Mouse (Mus musculus) kidney, embryonic 14.5 days (tissue): Measurements from ENCODE around the gene Fez1. TPM values are rescaled to one million over a fixed set of nuclear protein-coding genes. Genes with fewer than 3 reads are reported as not detected.

Source experiments
- ATAC-seq: fragments of 200-750 bp; cut with Nextera tagmentation; 2 replicates; pipeline ENCODE4 v1.8.0; 2017; ENCODE audit warnings: moderate number of reproducible peaks, mild to moderate bottlenecking, moderate TSS enrichment, moderate library complexity; ENCODE audit not compliant: low FRiP score, low TSS enrichment
- H3K27ac ChIP-seq: fragments of 300-500 bp; sonication (generic); 2 replicates; pipeline ENCODE4 v1.5.1; 2014; ENCODE audit warnings: low read depth, mild to moderate bottlenecking, low read length, moderate library complexity, mixed read lengths
- H3K27me3 ChIP-seq: fragments of 300-500 bp; sonication (generic); 2 replicates; pipeline ENCODE4 v1.6.1; 2014; ENCODE audit warnings: mild to moderate bottlenecking, low read length; ENCODE audit not compliant: control insufficient read depth, insufficient read depth
- H3K36me3 ChIP-seq: fragments of 300-500 bp; sonication (generic); 2 replicates; pipeline ENCODE4 v1.6.1; 2014; ENCODE audit warnings: low read length, mixed read lengths; ENCODE audit not compliant: control insufficient read depth, insufficient read depth
- H3K4me1 ChIP-seq: fragments of 300-500 bp; sonication (generic); 2 replicates; pipeline ENCODE4 v1.6.1; 2014; ENCODE audit warnings: low read length, mixed read lengths; ENCODE audit not compliant: control insufficient read depth, insufficient read depth
- H3K4me2 ChIP-seq: fragments of 300-500 bp; sonication (generic); replicated peaks from 2 replicates; pipeline ENCODE4 v1.6.1; 2014; ENCODE audit warnings: low read depth, mild to moderate bottlenecking, low read length
- H3K4me3 ChIP-seq: fragments of 300-500 bp; sonication (generic); 2 replicates; pipeline ENCODE4 v1.5.1; 2014; ENCODE audit warnings: mild to moderate bottlenecking, low read length
- H3K9ac ChIP-seq: fragments of 300-500 bp; sonication (generic); 2 replicates; pipeline ENCODE4 v1.6.1; 2014; ENCODE audit warnings: low read depth, mild to moderate bottlenecking, low read length, moderate library complexity
- H3K9me3 ChIP-seq: fragments of 300-500 bp; sonication (generic); 2 replicates; pipeline ENCODE4 v1.6.1; 2016; ENCODE audit warnings: low read length; ENCODE audit not compliant: control insufficient read depth
- WGBS: fragments of 180-500 bp; shearing (Covaris S2); extraction: QIAGEN DNeasy Blood & Tissue Kit; methylation state at CpG from one replicate; pipeline ENCODE4 v1.1.7; 2014; 5-methylcytosine and 5-hydroxymethylcytosine counted together
- polyA plus RNA-seq: library from polyadenylated mRNA; unstranded; fragments of >200 nt; fragmentation: Nextera tagmentation; extraction: Ambion mirVana; gene quantifications from 2 replicates; pipeline ENCODE4 v1.2.1, GENCODE M21; 2014

Fez1 gene
- polyA plus RNA-seq, 1 experiment from 2014 or later, result 5.4 TPM

DNA sequence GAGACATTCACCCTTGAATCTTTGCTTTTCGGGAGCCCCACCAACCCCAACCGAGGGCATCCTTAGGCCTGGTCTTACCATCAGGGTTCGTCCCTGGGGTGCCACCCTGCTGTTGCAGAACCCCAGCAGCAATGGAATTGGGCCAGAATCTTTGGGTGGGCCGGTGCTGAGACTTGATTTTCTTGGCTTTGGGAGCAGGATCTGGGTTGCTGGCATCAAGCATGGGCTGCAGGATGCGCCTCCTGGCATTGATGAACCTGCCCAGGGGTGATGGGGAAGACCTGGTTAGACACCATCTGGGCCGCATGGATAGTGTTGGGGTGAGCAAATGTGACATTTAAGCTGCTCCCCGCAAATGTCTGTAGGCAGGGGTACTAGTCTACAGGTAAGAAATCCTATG, 72.6 kb downstream of the Fez1 start:
- Histone ChIP-seq H3K27me3 (no peaks in the 10 kb centered on the region), H3K27ac (no peak overlapping the region), H3K9ac (no peak overlapping the region), H3K4me3 (no peak overlapping the region), H3K4me1 (no peaks in the 10 kb centered on the region), H3K4me2 (no peak overlapping the region), H3K9me3 (no peaks in the 10 kb centered on the region), H3K36me3 (no peaks in the 10 kb centered on the region)
- 91% methylated on average over 7 of the region's 7 CpGs for WGBS
- ATAC-seq, result no peak

DNA sequence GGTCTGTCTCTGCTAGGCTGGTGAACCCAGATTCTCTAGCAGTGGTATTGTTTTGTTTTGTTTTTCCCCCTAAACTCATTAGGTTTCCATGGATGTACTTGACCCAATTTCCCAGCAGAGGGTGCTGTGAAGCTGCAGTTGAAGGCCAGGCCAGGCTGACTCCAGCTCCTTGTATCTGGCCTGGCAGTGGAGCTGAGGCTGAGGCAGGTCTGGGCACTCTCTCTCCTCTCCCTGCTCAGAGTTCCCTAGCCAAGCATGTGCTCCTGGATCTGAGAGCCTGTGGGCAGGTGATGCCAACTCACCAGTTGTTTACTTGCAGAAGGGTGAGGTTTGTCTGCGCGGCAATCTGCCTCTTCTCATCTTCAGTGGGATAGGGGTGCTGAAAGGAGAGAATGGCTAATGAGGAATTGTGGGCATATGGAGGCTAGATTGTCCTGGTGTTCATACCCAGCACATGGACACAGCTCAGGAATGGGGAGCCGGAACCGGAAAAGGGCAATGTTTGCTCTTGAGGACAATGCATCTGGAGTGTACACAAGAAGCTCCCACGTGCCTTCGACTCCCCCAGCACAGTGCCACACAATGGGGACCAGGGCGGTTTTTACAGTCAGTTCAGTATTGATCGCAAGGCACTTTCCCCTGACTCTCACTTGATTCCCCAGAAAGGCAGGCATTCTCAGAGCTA, 73.5 kb downstream of the Fez1 start:
- Histone ChIP-seq H3K4me1 (no peaks in the 10 kb centered on the region), H3K27ac (no peak overlapping the region), H3K27me3 (no peaks in the 10 kb centered on the region), H3K4me2 (no peak overlapping the region), H3K9ac (no peak overlapping the region), H3K4me3 (no peak overlapping the region), H3K9me3 (no peaks in the 10 kb centered on the region), H3K36me3 (no peaks in the 10 kb centered on the region)
- peak; percentile 61; the same call in 1 of the 2 replicates for ATAC-seq
- WGBS, result 88% methylated on average over 8 of the region's 8 CpGs

DNA sequence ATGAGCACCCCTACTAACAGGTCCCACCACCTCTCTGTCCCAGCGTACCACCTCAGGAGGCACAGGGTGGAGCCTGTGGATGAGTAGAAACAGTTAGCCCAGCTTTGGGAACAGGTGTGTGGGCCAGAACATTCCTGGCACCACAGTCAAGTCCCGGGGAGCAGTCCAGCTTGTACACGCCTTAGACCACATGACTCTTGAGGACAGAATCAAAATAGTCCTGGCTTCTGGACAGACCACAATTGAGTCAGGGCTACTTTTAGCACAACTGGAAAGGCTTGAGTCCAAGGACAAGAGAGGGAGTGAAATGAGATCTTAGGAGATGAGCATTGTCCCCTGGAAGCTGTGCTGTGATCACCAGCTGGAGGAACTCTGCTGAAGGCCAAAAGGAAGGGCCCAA, 76.9 kb downstream of the Fez1 start:
- WGBS, result 95% methylated on average over 3 of the region's 3 CpGs
- Histone ChIP-seq H3K27me3 (no peaks in the 10 kb centered on the region), H3K4me1 (no peaks in the 10 kb centered on the region), H3K4me2 (no peak overlapping the region), H3K27ac (no peak overlapping the region), H3K9me3 (no peaks in the 10 kb centered on the region), H3K9ac (no peak overlapping the region), H3K36me3 (no peaks in the 10 kb centered on the region), H3K4me3 (no peak overlapping the region)
- no peak for ATAC-seq

DNA sequence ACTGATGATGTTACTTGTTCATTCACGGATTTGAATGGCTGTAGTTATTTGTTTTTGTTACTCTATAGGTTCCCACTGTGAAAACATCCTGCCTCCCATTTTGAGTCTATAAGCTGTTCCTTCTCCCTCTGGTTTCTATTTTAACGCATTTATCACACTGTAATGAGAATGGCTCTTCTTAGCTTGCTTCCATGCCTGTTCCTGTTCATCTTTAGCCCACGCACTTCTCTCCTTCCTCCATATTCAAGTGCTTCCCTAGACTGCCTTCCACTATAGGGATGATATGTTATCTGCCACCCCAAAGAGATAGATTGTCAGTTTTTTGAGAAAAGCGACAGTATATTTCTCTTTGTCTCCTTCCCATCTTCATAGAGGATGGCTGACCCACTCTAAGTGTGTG, 78.8 kb downstream of the Fez1 start:
- ATAC-seq, result no peak
- H3K4me2 ChIP-seq, result no peak overlapping the region
- no peaks in the 10 kb centered on the region for H3K9me3 ChIP-seq
- H3K27ac ChIP-seq, result no peak overlapping the region
- no peaks in the 10 kb centered on the region for H3K4me1 ChIP-seq
- no peaks in the 10 kb centered on the region for H3K27me3 ChIP-seq
- H3K36me3 ChIP-seq, result no peaks in the 10 kb centered on the region
- no peak overlapping the region for H3K4me3 ChIP-seq
- no peak overlapping the region for H3K9ac ChIP-seq
- WGBS, result 89% methylated on average over 4 of the region's 4 CpGs

GRCm38 (mm10) chr9:36905452-36905851, 83.8 kb downstream of the Fez1 start:
- ATAC-seq, result no peak
- Histone ChIP-seq H3K9ac (no peak overlapping the region), H3K4me1 (no peaks in the 10 kb centered on the region), H3K4me2 (no peak overlapping the region), H3K4me3 (no peak overlapping the region), H3K27ac (no peak overlapping the region), H3K36me3 (no peaks in the 10 kb centered on the region), H3K9me3 (no peaks in the 10 kb centered on the region), H3K27me3 (no peaks in the 10 kb centered on the region)
- WGBS, result 66% methylated on average over 4 of the region's 4 CpGs

DNA sequence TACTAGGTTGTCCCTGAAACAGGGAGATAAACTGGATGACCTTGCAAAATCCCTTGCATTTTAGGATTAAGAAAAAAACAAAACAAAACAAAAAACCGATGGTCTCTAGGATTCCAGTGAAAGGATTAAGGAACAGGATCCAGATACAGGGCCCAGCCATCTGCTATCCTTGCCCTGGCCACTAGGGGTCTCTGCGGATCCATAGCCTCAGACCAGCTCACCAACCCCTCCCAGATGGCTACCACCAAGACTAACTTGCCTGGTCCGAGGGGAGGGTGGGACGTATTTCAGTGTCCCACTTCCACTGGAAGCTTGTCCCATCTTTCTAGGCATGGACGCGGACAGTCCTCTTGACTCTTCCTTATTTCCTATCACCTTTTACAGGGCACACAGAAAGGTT, 94.7 kb downstream of the Fez1 start:
- peak; percentile 51; the same call in 1 of the 2 replicates for ATAC-seq
- peaks cover 9% of the 10 kb centered on the region for H3K4me1 ChIP-seq
- 7% methylated on average over 6 of the region's 6 CpGs for WGBS
- H3K4me3 ChIP-seq, result no peak overlapping the region
- H3K4me2 ChIP-seq, result no peak overlapping the region; the same call in 1 of the 2 replicates
- H3K27me3 ChIP-seq, result no peaks in the 10 kb centered on the region
- H3K27ac ChIP-seq, result peak overlapping the region; percentile 31; the same call in 1 of the 2 replicates
- H3K9me3 ChIP-seq, result no peaks in the 10 kb centered on the region
- H3K36me3 ChIP-seq, result no peaks in the 10 kb centered on the region
- no peak overlapping the region for H3K9ac ChIP-seq

- H3K9me3 ChIP-seq, result no peaks in the 10 kb centered on the region
- peak overlapping the region; percentile 31; the same call in 1 of the 2 replicates for H3K27ac ChIP-seq
- peaks cover 9% of the 10 kb centered on the region for H3K4me1 ChIP-seq
- no peak overlapping the region for H3K9ac ChIP-seq
- no peak overlapping the region for H3K4me3 ChIP-seq
- H3K4me2 ChIP-seq, result no peak overlapping the region
- WGBS, result 17% methylated on average over 5 of the region's 5 CpGs
- ATAC-seq, result peak; percentile 87
- no peaks in the 10 kb centered on the region for H3K36me3 ChIP-seq
- H3K27me3 ChIP-seq, result no peaks in the 10 kb centered on the region
Observed at GRCm38 (mm10) chr9:36916915-36917314, 95.3 kb downstream of the Fez1 start.

DNA sequence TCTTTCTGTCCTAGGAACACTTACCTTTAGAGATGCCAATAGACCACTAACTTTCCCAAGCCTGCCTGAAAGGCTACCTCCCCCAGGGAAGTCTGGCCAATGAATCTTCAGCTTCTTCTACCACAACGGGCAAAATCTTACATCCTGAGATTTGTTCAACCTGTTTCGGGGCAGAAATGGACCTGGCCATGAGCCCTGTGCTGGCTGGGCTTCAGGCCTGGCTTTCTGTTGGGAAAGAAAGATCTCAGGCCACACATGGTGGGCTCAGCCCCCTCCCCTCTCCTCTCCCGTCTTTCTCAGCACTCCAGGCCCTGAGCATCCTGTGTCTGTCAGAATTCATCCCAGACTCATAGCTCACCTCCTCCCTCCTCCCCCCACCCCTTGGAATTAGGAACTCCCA, 96.9 kb downstream of the Fez1 start:
- H3K36me3 ChIP-seq, result no peaks in the 10 kb centered on the region
- H3K9me3 ChIP-seq, result no peaks in the 10 kb centered on the region
- H3K27ac ChIP-seq, result no peak overlapping the region
- no peak overlapping the region for H3K4me3 ChIP-seq
- 71% methylated on average over 3 of the region's 3 CpGs for WGBS
- no peak overlapping the region for H3K9ac ChIP-seq
- no peak overlapping the region for H3K4me2 ChIP-seq
- H3K27me3 ChIP-seq, result no peaks in the 10 kb centered on the region
- H3K4me1 ChIP-seq, result peaks cover 9% of the 10 kb centered on the region
- no peak for ATAC-seq

- Histone ChIP-seq H3K27ac (no peak overlapping the region), H3K4me2 (no peak overlapping the region), H3K9ac (no peak overlapping the region), H3K27me3 (no peaks in the 10 kb centered on the region), H3K36me3 (no peaks in the 10 kb centered on the region), H3K4me3 (no peak overlapping the region), H3K9me3 (no peaks in the 10 kb centered on the region), H3K4me1 (peaks cover 9% of the 10 kb centered on the region)
- WGBS, result 49% methylated on average over 4 of the region's 4 CpGs
- ATAC-seq, result no peak
Observed at GRCm38 (mm10) chr9:36919472-36919871, 97.8 kb downstream of the Fez1 start.
